Mouse (Mus musculus) embryonic fibroblast, embryonic 13.5 days (primary cell): ENCODE data around the gene Tmem253.

Source experiments
- CTCF ChIP-seq: IDR thresholded peaks from 2 replicates; pipeline ENCODE4 v1.5.1; 2011; ENCODE audit warnings: mild to moderate bottlenecking, control low read depth, low read length, moderate library complexity, borderline replicate concordance; ENCODE audit not compliant: insufficient read depth
- POLR2A ChIP-seq: IDR thresholded peaks from 2 replicates; pipeline ENCODE4 v1.6.1; 2011; ENCODE audit warnings: low read depth, mild to moderate bottlenecking, control low read depth, low read length, moderate library complexity

GRCm38 (mm10) chr14:51967400-51967799 is 48.1 kb upstream of the Tmem253 start:
- no peak for TF ChIP-seq POLR2A
- TF ChIP-seq CTCF: no peak
